Mouse (Mus musculus): ENCODE data around the gene Zfyve27. TPM values are rescaled to one million over a fixed set of nuclear protein-coding genes. Genes with fewer than 3 reads are reported as not detected.

Gene Zfyve27
- 23.9 and 27.8 TPM in 2 replicates for polyA plus RNA-seq (2016; fragmentation: Nextera tagmentation; extraction: Ambion mirVana)

DNA sequence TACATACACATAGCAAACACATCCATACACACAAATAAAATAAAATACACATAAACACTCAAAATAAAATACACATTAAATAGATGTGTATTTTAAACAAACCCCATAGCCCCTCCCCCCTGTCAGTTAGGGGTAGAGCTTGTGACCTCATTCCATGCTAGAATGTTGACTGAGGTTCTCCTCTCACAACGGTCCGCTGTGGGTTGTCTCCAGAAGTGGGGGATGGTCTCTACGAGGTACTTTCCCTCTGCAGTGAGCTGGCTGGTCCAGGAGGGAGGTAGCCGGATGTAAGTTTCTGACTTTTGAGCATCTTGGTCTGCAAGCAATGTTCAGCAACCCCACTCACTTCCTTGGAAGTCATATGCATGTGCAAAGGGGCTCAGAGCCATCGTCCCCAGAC lies at the start of gene Zfyve27:
Gene Zfyve27 (plus strand): TSS at position 188 of the 400 bp plus-strand sequence.
- no peak for DNase-seq (ENCODE audit: low spot score)
- H3K9me3 ChIP-seq, result no peaks in the 10 kb centered on the region
- no peak within 1 kb of the TSS for H3K27ac ChIP-seq
- no peaks in the 10 kb centered on the region for H3K36me3 ChIP-seq
- H3K4me3 ChIP-seq, result no peak within 1 kb of the TSS
- H3K27me3 ChIP-seq (ENCODE audit: insufficient read depth, poor library complexity, severe bottlenecking), result peaks cover 24% of the 10 kb centered on the region
- WGBS, result 60% methylated on average over 5 of the region's 5 CpGs
- peaks cover 2% of the 10 kb centered on the region for H3K4me1 ChIP-seq

DNA sequence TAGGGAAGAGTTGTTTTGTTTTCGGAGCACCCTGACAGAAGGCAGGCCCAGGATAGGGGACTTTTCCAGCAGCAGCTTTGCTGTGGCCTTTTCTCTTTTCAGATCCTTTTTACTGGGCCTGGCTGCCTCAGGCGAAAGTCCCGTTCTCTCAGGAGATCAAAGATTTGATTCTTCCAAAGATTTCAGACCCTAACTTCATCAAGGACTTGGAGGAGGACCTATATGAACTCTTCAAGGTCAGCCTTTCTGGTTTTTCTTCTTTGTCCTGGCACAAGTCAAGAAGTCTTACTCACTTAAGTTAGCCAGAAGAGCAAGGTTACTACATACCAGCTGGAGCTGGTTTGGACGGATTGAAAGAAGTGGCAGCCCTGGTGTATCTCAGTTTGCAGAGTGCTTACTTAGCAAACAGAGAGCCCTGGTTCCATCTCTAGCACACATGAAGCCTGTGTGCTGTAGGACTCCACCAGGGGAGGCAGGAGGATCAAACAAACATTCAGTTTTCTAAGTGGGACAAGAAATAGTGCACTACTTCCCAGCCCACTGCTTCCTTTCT lies 47.9 kb upstream of the Zfyve27 start:
- Histone ChIP-seq H3K9me3 (no peaks in the 10 kb centered on the region), H3K4me1 (no peaks in the 10 kb centered on the region), H3K4me3 (no peak overlapping the region), H3K27me3 (ENCODE audit: insufficient read depth, poor library complexity, severe bottlenecking) (no peaks in the 10 kb centered on the region), H3K27ac (no peak overlapping the region), H3K36me3 (peaks cover 77% of the 10 kb centered on the region)
- WGBS, result 87% methylated on average over 4 of the region's 4 CpGs
- DNase-seq (ENCODE audit: low spot score), result no peak

DNA sequence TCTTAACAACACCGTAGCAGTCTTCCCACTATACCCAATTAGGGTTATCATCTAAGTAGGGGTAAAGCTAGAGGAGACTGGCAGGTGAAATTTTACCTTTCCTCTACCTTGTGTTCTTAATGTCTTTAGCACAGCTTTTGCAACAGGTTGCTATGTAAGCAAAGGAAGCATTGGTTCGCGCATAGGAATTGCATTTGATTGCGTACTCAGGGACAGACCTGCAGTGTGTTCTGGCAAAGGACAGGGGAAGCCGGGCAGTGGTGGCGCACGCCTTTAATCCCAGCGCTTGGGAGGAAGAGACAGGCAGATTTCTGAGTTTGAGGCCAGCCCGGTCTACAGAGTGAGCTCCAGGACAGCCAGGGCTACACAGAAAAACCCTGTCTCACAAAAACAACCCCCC lies 45.6 kb upstream of the Zfyve27 start:
- DNase-seq (ENCODE audit: low spot score), result no peak
- 91% methylated on average over 9 of the region's 9 CpGs for WGBS
- H3K27me3 ChIP-seq (ENCODE audit: insufficient read depth, poor library complexity, severe bottlenecking), result no peaks in the 10 kb centered on the region
- H3K4me1 ChIP-seq, result no peaks in the 10 kb centered on the region
- no peak overlapping the region for H3K4me3 ChIP-seq
- no peaks in the 10 kb centered on the region for H3K9me3 ChIP-seq
- peaks cover 93% of the 10 kb centered on the region for H3K36me3 ChIP-seq
- no peak overlapping the region for H3K27ac ChIP-seq

DNA sequence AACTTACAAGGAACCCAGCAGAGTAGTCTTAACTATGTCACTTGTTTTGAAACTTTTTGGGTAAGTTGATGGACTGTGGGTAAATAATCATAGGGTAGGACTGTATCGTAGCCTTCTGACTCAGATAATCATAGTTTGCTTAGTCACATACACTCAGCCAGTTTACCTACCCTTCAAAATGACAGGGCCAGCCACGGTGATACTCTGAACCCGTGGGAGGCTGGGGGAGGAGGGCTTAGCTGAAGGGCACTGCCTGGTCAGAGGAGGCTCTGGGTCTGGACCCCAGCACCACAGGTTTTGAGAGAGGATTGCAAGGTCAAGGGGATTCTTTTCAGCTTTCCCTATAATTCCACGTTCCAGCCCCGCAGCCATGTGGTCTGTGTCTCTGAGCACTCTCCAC lies 45.2 kb upstream of the Zfyve27 start:
- Histone ChIP-seq H3K4me3 (no peak overlapping the region), H3K27ac (no peak overlapping the region), H3K36me3 (peaks cover 93% of the 10 kb centered on the region), H3K27me3 (ENCODE audit: insufficient read depth, poor library complexity, severe bottlenecking) (no peaks in the 10 kb centered on the region), H3K4me1 (no peaks in the 10 kb centered on the region), H3K9me3 (no peaks in the 10 kb centered on the region)
- 86% methylated on average over 5 of the region's 5 CpGs for WGBS
- no peak for DNase-seq (ENCODE audit: low spot score)

DNA sequence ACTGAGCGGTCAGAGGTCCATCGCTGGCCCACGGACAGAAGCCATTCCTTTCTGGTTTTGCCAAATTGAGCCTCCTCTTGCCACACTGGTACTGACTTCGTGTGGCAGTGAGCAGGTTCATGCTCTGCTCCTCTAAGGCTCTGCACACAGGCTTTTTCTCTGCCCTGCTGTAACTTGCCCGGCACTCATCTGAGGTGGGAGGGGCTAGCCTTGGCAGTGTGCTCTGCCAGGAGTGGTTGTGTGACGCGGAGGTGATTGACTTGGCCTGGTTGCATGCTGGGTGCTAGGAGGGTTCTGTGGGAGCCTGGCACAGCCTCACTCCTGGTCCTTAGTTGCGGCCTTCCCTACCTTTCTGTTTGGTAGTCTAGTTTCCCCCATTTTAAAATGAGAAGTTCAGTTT lies 43.3 kb upstream of the Zfyve27 start:
- peaks cover 88% of the 10 kb centered on the region for H3K36me3 ChIP-seq

DNA sequence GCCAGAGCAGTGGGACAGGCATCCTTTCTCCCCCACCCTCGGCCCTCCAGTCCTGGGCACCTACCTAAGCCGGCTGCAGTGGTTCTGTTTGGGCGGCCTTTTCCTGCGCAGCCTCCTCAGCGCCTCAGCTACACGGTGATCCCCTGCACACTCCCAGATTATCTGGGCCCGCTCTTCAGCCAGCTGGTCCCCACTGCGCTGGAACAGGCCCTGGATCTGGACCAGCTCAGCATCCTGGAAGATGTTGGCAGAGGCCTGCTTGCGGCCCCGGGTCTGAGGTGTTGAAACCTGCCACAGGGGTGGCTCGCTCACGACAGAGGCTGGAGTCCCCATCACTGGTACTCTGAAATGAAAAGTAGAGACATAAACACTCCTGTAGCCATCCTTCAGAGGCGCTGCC lies 39.1 kb upstream of the Zfyve27 start:
- Histone ChIP-seq H3K4me3 (no peak overlapping the region), H3K27ac (no peak overlapping the region), H3K9me3 (no peaks in the 10 kb centered on the region), H3K27me3 (ENCODE audit: insufficient read depth, poor library complexity, severe bottlenecking) (no peaks in the 10 kb centered on the region), H3K36me3 (peaks cover 50% of the 10 kb centered on the region), H3K4me1 (peaks cover 26% of the 10 kb centered on the region)
- WGBS, result 80% methylated on average over 13 of the region's 13 CpGs
- no peak for DNase-seq (ENCODE audit: low spot score)

More for the DNA sequence above, 43.3 kb upstream of the Zfyve27 start:
- Histone ChIP-seq H3K27me3 (ENCODE audit: insufficient read depth, poor library complexity, severe bottlenecking) (no peaks in the 10 kb centered on the region), H3K4me3 (no peak overlapping the region), H3K27ac (no peak overlapping the region), H3K9me3 (no peaks in the 10 kb centered on the region), H3K4me1 (no peaks in the 10 kb centered on the region)
- no peak for DNase-seq (ENCODE audit: low spot score)
- 88% methylated on average over 8 of the region's 8 CpGs for WGBS

DNA sequence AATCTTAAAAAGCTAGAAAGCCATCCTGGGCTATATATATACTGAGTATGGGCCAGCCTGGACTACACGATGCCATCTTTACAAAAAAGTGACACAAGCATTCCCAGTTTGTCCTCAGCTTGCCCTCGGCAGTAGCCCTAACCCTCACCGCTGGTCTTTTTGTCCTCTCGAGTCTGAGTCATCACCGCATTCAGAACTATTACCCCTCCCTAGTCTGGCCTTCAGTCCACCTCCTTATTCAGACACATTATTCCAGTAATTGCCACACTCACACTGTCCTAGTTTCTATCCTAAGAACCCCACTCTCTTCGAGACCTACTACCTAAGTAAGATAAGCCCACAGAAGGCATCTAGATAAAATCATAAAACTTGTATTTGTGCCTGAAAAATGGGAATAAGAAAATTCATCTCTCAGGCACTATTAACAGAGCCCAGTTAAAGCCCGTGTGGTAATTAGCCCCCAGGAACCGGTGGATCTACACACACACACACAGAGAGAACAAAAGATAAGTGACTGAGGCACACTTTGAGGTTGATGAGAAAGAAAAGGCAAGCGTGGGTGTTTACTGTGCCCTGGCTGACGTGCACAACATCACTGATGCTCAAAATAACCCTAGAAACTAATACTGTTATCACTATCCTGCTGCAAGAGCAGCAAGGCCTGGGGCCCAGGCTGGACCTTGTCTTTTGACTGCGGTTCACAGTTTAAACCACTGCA lies 38.1 kb upstream of the Zfyve27 start:
- H3K36me3 ChIP-seq, result peaks cover 40% of the 10 kb centered on the region
- WGBS, result 69% methylated on average over 11 of the region's 11 CpGs
- peak overlapping the region; percentile 33 for H3K27ac ChIP-seq

DNA sequence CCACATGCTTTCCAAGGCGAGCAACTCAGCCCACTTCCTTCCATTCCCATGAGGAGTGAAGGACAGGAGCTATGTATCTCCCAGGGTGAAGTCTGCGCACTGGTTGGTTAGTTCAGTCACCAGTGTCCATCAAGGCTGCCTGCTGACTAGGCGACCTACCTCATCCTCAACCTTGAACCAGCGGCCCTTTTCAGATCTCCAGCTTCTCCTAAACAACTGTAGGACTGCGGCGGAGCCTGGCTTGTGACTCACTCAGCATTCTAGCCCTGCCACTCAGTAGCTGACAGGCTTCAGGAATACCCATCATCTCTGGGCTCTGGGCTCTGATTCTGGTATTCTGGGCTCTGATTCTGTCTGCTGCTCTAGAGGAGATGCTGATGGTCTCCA lies 37.5 kb upstream of the Zfyve27 start:
- 85% methylated on average over 6 of the region's 6 CpGs for WGBS
- Histone ChIP-seq H3K27me3 (ENCODE audit: insufficient read depth, poor library complexity, severe bottlenecking) (no peaks in the 10 kb centered on the region), H3K27ac (peak overlapping the region; percentile 33)

More for the DNA sequence above, 38.1 kb upstream of the Zfyve27 start:
- Histone ChIP-seq H3K9me3 (no peaks in the 10 kb centered on the region), H3K4me1 (peaks cover 34% of the 10 kb centered on the region), H3K4me3 (no peak overlapping the region), H3K27me3 (ENCODE audit: insufficient read depth, poor library complexity, severe bottlenecking) (no peaks in the 10 kb centered on the region)
- no peak for DNase-seq (ENCODE audit: low spot score)

DNA sequence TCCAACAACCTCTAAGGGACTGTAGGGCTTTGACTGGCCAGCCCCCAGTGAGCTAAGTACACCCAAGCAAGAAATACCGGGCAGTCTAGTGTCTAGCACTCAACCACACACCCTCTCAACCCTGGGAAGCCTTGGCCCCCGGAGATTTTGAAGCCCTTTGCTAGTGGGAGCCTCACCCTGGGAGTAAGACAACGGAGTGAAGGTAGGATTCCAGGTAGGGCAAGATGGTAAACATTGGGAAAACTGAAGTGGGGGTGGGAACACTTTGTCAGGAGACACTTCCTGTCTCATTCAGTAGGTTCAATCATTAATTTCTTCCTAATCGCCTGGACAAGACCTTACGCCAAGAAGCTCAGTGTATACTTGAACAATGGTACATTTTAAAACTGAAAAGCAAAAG lies 36.7 kb upstream of the Zfyve27 start:
- peaks cover 27% of the 10 kb centered on the region for H3K36me3 ChIP-seq
- H3K9me3 ChIP-seq, result no peaks in the 10 kb centered on the region
- DNase-seq (ENCODE audit: low spot score), result no peak
- peaks cover 34% of the 10 kb centered on the region for H3K4me1 ChIP-seq
- 86% methylated on average over 5 of the region's 5 CpGs for WGBS
- no peak overlapping the region; the same call in 1 of the 2 replicates for H3K27ac ChIP-seq
- H3K4me3 ChIP-seq, result no peak overlapping the region
- H3K27me3 ChIP-seq (ENCODE audit: insufficient read depth, poor library complexity, severe bottlenecking), result no peaks in the 10 kb centered on the region

More for the DNA sequence above, 37.5 kb upstream of the Zfyve27 start:
- Histone ChIP-seq H3K36me3 (peaks cover 35% of the 10 kb centered on the region), H3K4me3 (no peak overlapping the region), H3K4me1 (peaks cover 34% of the 10 kb centered on the region), H3K9me3 (no peaks in the 10 kb centered on the region)
- no peak for DNase-seq (ENCODE audit: low spot score)

DNA sequence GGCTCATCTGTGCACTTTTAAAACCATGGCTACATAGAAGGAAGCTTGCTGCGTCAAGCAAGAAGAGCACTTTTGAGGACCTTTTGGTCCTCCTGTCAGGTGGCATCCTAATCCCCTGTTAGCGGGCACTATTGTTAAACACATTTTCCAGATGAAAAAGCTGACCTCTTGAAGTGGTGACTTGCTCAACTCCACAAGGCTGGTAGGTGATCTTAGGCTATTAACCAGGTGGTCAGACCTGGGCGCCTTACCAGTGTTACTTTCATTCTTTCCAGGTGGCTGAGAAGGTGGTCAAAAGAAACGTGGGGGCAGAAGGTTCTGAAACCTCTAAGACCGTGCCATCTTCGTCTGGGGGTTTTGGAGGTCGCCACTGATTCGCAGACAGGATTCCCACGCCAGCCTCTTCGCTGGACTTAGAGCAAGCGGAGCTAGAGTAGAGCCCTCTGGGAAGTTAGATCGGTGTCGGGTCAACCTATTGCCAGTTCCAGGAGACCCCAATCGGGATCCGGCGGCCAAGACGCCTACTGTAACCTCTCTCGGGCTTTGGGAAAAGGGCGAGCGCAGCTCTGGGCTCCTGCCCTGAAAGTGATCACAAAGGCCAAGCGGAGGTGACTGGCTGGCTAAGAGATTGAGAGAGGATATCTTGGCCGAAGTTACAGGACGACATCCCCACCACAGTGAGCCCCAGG lies 35.6 kb upstream of the Zfyve27 start:
- Histone ChIP-seq H3K4me3 (peak overlapping the region; percentile 78), H3K27me3 (ENCODE audit: insufficient read depth, poor library complexity, severe bottlenecking) (no peaks in the 10 kb centered on the region), H3K36me3 (peaks cover 16% of the 10 kb centered on the region), H3K9me3 (no peaks in the 10 kb centered on the region), H3K4me1 (peaks cover 34% of the 10 kb centered on the region), H3K27ac (peak overlapping the region; percentile 91)
- no peak for DNase-seq (ENCODE audit: low spot score)
- 4% methylated on average over 23 of the region's 23 CpGs for WGBS

DNA sequence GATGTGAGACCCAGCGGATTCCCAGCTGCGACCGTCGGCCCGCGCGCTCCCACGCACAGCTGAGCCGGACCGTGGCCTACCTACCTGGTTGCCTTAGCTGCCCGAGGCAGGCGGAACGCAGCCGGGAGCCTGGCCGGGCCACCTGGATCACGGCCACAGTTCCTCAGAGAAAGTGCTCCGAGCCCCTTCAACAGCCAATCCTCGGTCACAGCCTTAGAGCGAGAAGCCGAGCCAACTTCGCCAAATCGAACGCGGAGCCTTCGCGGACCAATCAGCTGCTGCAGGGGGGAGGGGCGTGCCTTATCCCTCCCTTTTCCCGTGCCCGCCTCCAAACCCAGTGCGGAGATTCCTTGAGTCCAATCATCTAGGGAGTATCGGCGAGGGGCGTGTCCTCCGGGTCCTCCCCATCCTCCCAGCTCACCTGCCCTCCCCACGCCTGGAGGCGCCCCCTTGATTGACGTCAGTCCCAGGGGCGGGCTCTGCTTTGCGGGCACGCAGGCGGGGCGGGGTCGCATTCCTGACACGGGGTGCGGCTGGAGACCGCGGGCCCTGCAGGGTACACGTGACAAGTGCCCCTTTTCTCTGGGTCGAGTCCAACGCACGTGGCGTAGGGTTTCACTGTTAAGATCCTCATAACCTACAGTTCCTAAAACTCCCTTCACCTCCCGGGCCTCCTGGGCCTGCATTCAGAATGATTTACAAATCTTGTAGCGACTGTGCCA lies 34.8 kb upstream of the Zfyve27 start, which contains the start of gene Avpi1:
Gene Avpi1 (minus strand): TSS at position 273 of the 722 bp plus-strand sequence.
- H3K27me3 ChIP-seq (ENCODE audit: insufficient read depth, poor library complexity, severe bottlenecking), result no peaks in the 10 kb centered on the region
- H3K4me1 ChIP-seq, result peaks cover 34% of the 10 kb centered on the region
- no peaks in the 10 kb centered on the region for H3K9me3 ChIP-seq
- peaks cover 8% of the 10 kb centered on the region for H3K36me3 ChIP-seq
- H3K4me3 ChIP-seq, result peak within 1 kb of the TSS; percentile 78
- peak; percentile 99 for DNase-seq (ENCODE audit: low spot score)
- peak within 1 kb of the TSS; percentile 91 for H3K27ac ChIP-seq
- under 1% methylated on average over 54 of the region's 54 CpGs for WGBS

DNA sequence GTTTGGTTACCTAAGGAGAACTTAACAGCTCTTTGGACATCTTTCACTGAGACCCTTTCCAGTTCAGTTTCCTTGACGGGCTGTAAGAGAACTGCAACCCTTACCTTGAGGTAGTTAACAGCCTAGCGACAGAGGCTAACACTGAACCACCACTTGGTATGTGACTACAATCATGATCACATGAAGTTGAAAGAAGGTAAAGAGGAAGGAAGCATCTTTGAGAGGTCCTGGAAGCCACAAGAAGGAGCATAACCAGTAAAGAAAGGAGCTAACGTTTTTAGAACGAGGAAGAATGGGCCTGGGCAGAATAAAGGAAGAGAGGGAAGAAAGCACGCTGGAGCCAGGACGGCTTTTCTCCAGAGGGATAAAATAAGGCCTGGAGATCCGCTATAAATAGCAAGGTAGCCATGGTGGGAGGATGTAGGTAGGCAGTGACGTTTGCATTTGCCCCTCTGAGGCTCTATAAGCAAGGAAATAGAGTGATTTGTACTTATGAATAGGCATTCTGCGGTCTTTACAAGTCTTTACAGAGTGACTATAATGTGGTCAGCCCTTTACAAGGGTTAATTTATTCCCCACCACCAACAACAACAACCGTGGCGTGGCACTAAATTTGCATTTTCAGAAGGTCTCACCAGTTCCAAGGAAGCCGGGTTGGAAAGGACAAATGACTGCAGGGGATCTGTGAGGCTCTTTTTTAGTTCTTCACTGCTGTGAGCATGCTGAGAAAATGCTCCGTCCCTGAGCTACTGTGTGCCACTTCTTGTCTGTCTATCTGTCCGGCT lies 34.0 kb upstream of the Zfyve27 start:
- Histone ChIP-seq H3K27me3 (ENCODE audit: insufficient read depth, poor library complexity, severe bottlenecking) (no peaks in the 10 kb centered on the region), H3K4me1 (peaks cover 34% of the 10 kb centered on the region), H3K36me3 (peaks cover 2% of the 10 kb centered on the region; the same call in 1 of the 2 replicates), H3K4me3 (peak overlapping the region; percentile 78), H3K27ac (peak overlapping the region; percentile 91), H3K9me3 (no peaks in the 10 kb centered on the region)
- 32% methylated on average over 14 of the region's 14 CpGs for WGBS
- no peak for DNase-seq (ENCODE audit: low spot score)
